Mouse (Mus musculus) bone marrow, adult 2 months (tissue): ENCODE results near the gene Slc6a18.

ENCODE experiments used
- CTCF ChIP-seq: fragments of 200-500 bp; IDR thresholded peaks from 2 replicates; pipeline ENCODE4 v1.5.1; 2011; ENCODE audit warnings: low read length, control low read depth; ENCODE audit not compliant: control insufficient read depth, insufficient read depth
- POLR2A ChIP-seq: fragments of 200-500 bp; IDR thresholded peaks from 2 replicates; pipeline ENCODE4 v1.6.1; 2011; ENCODE audit warnings: low read depth, mild to moderate bottlenecking, control low read depth, low read length, borderline replicate concordance; ENCODE audit not compliant: control insufficient read depth

DNA sequence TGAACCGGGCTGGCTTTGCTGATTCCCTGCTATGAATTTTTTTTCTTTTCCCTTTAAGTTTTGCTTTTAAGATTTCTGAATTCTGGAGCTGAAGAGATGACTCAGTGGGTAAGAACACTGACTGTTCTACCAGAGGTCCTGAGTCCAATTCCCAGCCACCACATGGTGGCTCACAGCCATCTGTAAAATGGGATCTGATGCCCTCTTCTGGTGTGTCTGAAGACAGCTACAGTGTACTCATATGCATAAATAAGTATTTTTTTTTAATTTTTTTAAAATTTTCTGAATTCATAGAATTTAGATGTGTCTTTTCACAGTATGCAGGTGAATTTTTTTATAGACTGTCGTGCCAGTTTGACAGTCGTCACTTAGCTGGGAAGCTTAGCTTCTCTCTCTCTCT is 46.0 kb downstream of the Slc6a18 start:
- TF ChIP-seq CTCF (no peak), POLR2A (no peak)
